Mouse (Mus musculus): ENCODE results near the gene Arhgdia. TPM values are rescaled to one million over a fixed set of nuclear protein-coding genes. Genes with fewer than 3 reads are reported as not detected.
"Not testable (repeated sequence)": the region's sequence is repeated elsewhere in the genome, so short reads cannot be mapped to it uniquely, and the experiment has no call there.

Arhgdia gene
- polyA plus RNA-seq, 1 experiment from 2014 or later, result 699 TPM

DNA sequence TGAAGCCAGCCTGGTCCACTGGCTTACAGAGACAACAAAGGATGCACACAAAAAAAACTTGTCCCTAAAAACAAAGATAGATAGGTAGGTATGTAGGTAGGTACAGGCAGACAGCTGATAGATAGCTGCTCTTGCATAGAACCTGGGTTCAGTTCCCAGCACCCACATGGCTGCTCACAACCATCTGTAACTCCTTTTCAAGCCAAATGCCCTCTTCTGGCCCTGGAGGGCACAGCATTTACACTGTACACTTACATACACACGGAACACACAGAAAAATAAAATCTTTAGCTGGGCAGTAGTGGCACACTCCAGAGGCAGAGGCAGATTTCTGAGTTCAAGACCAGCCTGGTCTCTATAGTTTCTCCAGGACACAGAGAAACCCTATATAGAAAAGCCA lies 2.5 kb upstream of the Arhgdia start:
- H3K9ac ChIP-seq, result no peak overlapping the region
- no peak overlapping the region for H3K4me3 ChIP-seq
- ATAC-seq (ENCODE audit: borderline replicate concordance, extremely low read depth, low FRiP score, low TSS enrichment), result no peak
- peaks cover 26% of the 10 kb centered on the region for H3K4me1 ChIP-seq
- peaks cover 60% of the 10 kb centered on the region for H3K36me3 ChIP-seq
- H3K9me3 ChIP-seq, result no peaks in the 10 kb centered on the region
- H3K27me3 ChIP-seq, result no peaks in the 10 kb centered on the region
- 87% methylated on average over 1 of the region's 1 CpGs for WGBS
- H3K4me2 ChIP-seq, result no peak overlapping the region
- H3K27ac ChIP-seq, result no peak overlapping the region

DNA sequence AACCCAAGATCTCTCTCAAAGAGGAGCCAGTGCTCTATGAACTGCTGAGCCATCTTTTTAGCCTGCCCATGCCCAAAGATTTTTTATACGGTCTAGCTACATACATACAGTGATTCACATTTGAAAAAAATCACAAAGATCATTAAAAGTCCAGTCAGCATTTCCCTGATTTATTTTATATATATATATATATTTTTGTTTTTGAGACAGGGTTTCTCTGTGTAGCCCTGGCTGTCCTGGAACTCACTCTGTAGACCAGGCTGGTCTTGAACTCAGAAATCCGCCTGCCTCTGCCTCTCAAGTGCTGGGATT lies 1.5 kb upstream of the Arhgdia start:
- ATAC-seq (ENCODE audit: borderline replicate concordance, extremely low read depth, low FRiP score, low TSS enrichment); H3K27ac ChIP-seq; H3K9ac ChIP-seq; H3K4me2 ChIP-seq; H3K9me3 ChIP-seq; H3K4me3 ChIP-seq; H3K27me3 ChIP-seq: not testable (repeated sequence)
- 94% methylated on average over 2 of the region's 2 CpGs for WGBS
- peaks cover 30% of the 10 kb centered on the region for H3K4me1 ChIP-seq
- H3K36me3 ChIP-seq, result peaks cover 60% of the 10 kb centered on the region

DNA sequence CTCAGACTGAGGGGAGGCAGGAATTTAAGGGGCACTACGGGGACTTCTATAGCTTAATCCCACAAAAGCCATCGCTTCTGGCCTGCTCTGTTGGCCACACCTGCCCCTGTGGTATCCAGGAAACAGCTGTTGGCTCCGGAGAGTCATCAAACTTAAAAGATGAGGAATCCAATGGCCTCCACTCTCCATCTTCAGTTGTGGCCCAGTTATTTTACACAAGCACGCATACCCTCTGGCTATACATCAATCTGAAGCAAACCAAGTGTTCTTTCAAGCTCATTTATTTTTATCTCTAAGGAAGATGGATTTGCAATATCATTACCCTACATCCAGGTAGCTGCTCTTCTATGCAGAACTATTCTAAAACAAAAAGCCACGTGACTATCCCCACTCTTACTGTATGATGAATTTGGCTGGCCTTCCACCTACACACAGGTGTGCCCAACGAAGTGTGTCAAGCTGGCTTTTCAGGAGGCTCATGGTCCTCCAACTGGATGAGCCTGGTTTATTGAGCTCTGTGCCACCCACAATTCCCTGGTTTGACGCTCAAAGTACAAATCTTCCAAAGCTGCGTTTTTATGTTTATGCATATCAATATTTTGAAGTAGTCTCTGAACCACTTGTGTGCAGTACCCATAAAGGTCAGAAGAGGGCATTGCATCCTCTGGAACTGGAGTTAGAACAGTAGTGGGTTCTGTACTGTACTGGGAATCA lies 1.0 kb upstream of the Arhgdia start:
- no peaks in the 10 kb centered on the region for H3K27me3 ChIP-seq
- WGBS, result 63% methylated on average over 8 of the region's 8 CpGs
- H3K4me1 ChIP-seq, result peaks cover 30% of the 10 kb centered on the region
- H3K9ac ChIP-seq, result peak overlapping the region; percentile 86
- no peaks in the 10 kb centered on the region for H3K9me3 ChIP-seq
- H3K4me2 ChIP-seq, result peak overlapping the region; percentile 89
- H3K4me3 ChIP-seq, result peak overlapping the region; percentile 83
- no peak for ATAC-seq (ENCODE audit: borderline replicate concordance, extremely low read depth, low FRiP score, low TSS enrichment)
- peaks cover 60% of the 10 kb centered on the region for H3K36me3 ChIP-seq
- H3K27ac ChIP-seq, result peak overlapping the region; percentile 94

DNA sequence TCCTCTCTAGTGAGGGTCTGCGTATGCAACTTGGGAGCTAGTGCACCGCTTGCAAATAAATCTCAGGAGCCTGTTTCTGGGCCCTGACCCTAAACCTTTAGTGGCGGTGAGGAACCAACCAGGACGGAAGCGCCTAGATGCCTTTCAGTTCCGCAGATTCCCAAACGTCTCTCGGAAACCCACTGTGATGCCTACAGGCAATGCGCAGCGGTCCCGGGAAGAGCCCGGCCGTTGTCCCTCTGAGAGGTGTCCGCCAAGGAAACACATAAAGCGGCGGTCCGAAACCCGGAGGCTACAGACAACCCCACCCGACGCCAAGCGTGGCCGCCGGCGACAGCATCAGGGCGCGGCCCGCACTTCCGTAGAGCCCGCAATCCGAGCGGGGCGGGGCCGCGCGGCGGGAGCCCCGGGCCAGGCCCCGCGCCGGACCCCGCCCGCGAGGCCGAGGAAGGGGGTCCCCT lies 523 bp downstream of the Arhgdia start:
- Histone ChIP-seq H3K27ac (peak overlapping the region; percentile 94), H3K4me1 (peaks cover 30% of the 10 kb centered on the region), H3K27me3 (no peaks in the 10 kb centered on the region), H3K9ac (peak overlapping the region; percentile 86), H3K36me3 (peaks cover 49% of the 10 kb centered on the region), H3K9me3 (no peaks in the 10 kb centered on the region), H3K4me2 (peak overlapping the region; percentile 89), H3K4me3 (peak overlapping the region; percentile 83)
- ATAC-seq (ENCODE audit: borderline replicate concordance, extremely low read depth, low FRiP score, low TSS enrichment), result peak; percentile 24
- WGBS, result under 1% methylated on average over 36 of the region's 44 CpGs

DNA sequence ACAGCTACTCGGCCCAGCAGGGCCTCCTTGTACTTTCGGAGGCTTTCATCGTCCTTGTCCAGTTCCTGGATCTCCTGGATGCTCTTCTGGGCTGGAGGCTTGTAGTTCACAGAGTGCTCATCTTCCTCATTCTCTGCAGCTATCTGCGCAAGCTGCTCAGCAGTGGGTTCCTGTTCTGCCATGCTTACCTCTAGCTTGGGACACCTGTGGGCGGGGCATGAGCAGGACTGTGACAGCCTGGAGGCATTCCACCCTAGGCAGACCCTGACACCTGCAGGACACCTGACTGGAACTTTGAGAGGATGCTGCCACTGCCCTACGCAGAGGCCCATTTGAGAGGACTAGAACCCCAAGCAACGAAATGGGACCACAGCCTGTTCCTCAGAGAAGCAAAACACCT lies 1.2 kb downstream of the Arhgdia start:
- Histone ChIP-seq H3K9ac (peak overlapping the region; percentile 86), H3K27me3 (no peaks in the 10 kb centered on the region), H3K4me2 (peak overlapping the region; percentile 89), H3K27ac (peak overlapping the region; percentile 94), H3K4me3 (peak overlapping the region; percentile 83), H3K36me3 (peaks cover 42% of the 10 kb centered on the region), H3K4me1 (peaks cover 30% of the 10 kb centered on the region), H3K9me3 (no peaks in the 10 kb centered on the region)
- WGBS, result 49% methylated on average over 7 of the region's 7 CpGs
- no peak for ATAC-seq (ENCODE audit: borderline replicate concordance, extremely low read depth, low FRiP score, low TSS enrichment)

DNA sequence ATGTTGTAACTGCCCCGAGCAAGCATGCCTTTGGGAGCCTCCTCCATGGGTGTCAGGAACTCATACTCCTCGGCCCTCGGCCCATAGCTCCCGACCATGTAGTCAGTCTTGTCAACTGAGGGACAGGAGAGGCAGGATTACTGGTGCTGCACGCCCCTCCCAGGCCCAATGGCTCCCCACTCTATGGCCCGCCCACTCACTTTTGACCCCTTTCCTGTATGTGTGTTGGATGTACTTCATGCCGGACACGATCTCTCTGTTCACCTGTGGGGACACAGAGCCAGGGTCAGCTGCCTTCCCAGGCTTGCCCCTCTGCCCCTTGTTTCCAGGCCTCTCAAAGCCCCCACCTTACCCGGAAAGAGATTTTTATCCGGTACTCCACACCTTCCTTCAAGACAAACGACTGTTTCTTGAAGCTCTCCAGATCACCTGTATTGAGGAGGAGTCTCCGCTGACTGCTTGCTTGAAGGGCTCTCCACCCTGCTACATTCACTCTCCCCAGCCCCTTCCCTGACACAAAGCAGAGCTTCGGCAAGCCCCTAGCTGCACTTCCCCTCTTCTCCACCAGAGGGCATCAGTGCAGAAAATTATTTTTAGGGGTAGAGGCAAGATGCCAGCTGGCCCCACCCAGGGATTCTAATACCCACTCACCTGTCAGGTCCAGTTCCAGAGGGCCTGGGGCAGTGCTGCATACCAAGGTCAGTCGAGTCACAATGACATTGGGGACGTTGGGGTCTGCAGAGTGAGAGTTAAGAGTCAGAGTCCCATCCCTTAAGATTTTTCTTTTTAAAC lies 1.9 kb downstream of the Arhgdia start:
- H3K27ac ChIP-seq, result peak overlapping the region; percentile 94
- peak overlapping the region; percentile 83 for H3K4me3 ChIP-seq
- H3K9ac ChIP-seq, result peak overlapping the region; percentile 86
- peak overlapping the region; percentile 89 for H3K4me2 ChIP-seq
- no peaks in the 10 kb centered on the region for H3K9me3 ChIP-seq
- H3K4me1 ChIP-seq, result peaks cover 33% of the 10 kb centered on the region
- H3K27me3 ChIP-seq, result no peaks in the 10 kb centered on the region
- 52% methylated on average over 15 of the region's 15 CpGs for WGBS
- H3K36me3 ChIP-seq, result peaks cover 37% of the 10 kb centered on the region
- no peak for ATAC-seq (ENCODE audit: borderline replicate concordance, extremely low read depth, low FRiP score, low TSS enrichment)

DNA sequence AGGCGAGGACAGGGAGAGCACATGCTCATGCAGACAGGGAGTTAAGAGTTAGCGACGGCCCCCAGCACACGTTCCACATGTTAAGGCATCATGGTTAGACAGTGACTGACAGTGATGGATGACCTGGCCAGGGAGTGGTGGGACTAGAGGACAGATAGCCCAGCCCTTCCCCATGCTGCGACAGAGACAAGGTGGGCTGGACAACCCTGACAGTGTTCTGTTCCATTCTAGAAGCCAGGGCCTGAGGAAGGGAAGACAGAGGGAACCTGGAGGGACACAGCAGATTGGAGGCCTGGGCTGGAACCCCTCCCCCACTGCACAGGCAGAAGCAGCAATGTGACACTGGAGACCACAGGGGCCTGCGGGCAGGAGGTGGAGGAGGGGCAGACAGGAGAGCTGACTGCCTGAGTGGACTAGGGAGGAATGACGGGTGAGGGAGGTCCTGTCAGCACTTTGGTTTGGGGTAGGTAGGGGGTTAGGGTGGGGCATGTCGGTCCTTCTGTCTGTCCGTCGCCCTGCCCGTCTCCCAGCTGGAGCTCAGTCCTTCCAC lies 2.7 kb downstream of the Arhgdia start:
- no peak overlapping the region for H3K4me3 ChIP-seq
- H3K27ac ChIP-seq, result no peak overlapping the region
- WGBS, result 75% methylated on average over 11 of the region's 11 CpGs
- no peak overlapping the region for H3K9ac ChIP-seq
- no peak for ATAC-seq (ENCODE audit: borderline replicate concordance, extremely low read depth, low FRiP score, low TSS enrichment)
- no peaks in the 10 kb centered on the region for H3K9me3 ChIP-seq
- no peak overlapping the region for H3K4me2 ChIP-seq
- H3K4me1 ChIP-seq, result peaks cover 38% of the 10 kb centered on the region
- peaks cover 30% of the 10 kb centered on the region for H3K36me3 ChIP-seq
- H3K27me3 ChIP-seq, result no peaks in the 10 kb centered on the region

DNA sequence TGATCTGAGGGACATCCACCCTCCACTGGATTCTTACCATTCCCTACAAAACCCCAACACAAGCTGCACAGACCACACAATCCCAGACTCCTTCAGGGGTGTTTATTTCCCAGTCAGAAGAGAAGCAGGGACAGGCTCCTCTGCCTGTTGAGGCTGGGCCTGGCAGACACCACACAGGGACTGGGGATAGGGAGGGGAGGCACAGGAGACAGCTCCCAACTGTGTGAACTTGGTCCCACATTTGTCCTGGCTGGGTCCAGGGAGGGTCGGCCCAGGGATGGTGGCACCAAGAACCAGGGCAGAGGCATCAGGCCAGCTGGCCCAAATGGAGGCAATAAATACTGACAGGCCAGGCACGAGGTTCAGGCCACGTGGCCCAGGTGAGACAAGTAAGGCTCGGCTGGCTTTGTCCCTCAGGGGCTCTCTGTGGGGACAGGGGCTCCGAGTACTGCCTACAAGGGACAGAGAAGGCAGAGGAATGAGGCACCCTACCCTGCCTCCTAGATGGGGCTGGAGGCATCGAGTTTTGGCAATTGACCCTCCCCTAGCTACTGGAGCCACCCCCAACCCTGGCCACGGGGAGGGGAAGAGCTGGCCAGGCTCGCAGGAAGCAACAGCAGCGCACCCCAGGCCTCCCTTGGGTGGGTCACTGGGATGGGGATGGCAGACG lies 3.3 kb downstream of the Arhgdia start:
- Histone ChIP-seq H3K4me2 (no peak overlapping the region), H3K9ac (no peak overlapping the region), H3K4me3 (no peak overlapping the region), H3K36me3 (peaks cover 29% of the 10 kb centered on the region), H3K27ac (no peak overlapping the region), H3K27me3 (no peaks in the 10 kb centered on the region), H3K9me3 (no peaks in the 10 kb centered on the region), H3K4me1 (peaks cover 38% of the 10 kb centered on the region)
- no peak for ATAC-seq (ENCODE audit: borderline replicate concordance, extremely low read depth, low FRiP score, low TSS enrichment)
- 79% methylated on average over 10 of the region's 10 CpGs for WGBS

DNA sequence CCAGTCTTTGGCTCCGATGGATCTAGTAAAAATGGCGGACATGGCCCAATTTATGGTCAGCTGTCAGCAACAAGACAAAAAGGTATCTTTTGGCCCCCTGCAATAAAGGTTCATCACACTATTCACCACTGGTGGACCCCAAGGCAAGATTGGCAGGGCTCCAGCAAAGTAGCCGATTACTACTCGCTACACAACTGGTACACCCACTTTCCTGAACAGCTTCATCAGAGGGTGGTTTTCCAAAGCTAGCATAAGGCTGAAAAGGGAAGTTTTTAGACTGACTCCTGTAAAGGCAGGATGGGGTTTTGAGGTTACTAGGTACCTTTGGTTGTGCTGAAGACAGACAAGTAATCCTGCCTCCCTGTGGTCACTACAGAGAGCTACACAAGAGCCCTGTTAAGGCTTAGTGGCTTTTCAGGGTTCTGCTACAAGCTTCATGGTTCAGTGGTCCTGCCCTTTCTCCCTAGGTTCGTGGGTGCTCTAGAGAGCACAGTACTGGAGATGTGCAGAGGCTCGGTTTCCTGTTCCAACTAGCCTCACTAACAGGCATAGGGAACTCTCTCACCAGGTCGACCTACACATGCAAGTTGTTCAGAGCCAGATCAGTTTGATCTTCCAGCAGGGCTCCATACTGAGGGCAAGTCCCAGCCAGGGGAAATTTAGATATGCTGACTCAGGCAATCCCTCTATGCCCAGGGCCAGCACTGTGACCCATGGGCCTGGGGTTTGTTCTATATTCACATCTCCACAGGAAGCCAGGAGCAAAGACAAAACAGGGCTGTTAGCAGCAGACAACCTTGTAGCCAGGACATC lies 4.0 kb downstream of the Arhgdia start:
- no peaks in the 10 kb centered on the region for H3K9me3 ChIP-seq

DNA sequence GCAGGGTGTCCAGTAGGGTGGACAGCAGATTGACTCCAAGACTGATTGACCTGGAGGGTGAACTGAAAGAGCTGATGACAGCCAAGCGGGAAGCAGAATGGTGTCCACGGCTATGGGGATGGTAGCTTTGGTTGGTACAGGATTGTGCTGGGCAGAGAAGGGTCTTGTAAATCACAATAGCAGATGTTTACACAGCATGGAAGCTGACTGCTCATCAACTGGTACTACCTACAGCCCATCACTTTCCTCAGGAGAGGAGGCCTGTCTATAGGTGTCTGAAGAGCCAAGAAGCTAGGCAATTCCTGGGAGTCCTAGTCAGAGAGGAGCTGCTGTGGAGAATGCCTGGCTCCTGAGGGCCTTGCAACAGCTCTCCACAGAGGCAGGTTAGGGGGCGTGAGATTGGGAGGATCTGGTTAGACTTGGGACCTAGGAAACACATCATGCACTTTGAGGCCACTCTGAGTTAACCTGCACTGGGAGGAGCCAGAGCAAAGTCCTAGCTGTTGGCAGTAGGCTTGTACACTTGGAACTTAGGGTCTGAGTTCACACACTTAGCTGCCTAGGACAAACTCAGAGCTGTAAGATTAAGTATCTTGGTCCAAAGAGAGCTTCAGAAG lies 5.0 kb downstream of the Arhgdia start:
- Histone ChIP-seq H3K27me3 (no peaks in the 10 kb centered on the region), H3K4me2 (no peak overlapping the region), H3K4me3 (no peak overlapping the region), H3K36me3 (peaks cover 29% of the 10 kb centered on the region), H3K9me3 (no peaks in the 10 kb centered on the region), H3K9ac (no peak overlapping the region), H3K27ac (no peak overlapping the region), H3K4me1 (peaks cover 32% of the 10 kb centered on the region)
- WGBS, result 88% methylated on average over 3 of the region's 3 CpGs
- no peak for ATAC-seq (ENCODE audit: borderline replicate concordance, extremely low read depth, low FRiP score, low TSS enrichment)

More for the DNA sequence above, 4.0 kb downstream of the Arhgdia start:
- Histone ChIP-seq H3K4me2 (no peak overlapping the region), H3K4me3 (no peak overlapping the region), H3K36me3 (peaks cover 29% of the 10 kb centered on the region), H3K4me1 (peaks cover 35% of the 10 kb centered on the region), H3K27ac (no peak overlapping the region), H3K27me3 (no peaks in the 10 kb centered on the region), H3K9ac (no peak overlapping the region)
- 85% methylated on average over 7 of the region's 7 CpGs for WGBS
- no peak for ATAC-seq (ENCODE audit: borderline replicate concordance, extremely low read depth, low FRiP score, low TSS enrichment)

DNA sequence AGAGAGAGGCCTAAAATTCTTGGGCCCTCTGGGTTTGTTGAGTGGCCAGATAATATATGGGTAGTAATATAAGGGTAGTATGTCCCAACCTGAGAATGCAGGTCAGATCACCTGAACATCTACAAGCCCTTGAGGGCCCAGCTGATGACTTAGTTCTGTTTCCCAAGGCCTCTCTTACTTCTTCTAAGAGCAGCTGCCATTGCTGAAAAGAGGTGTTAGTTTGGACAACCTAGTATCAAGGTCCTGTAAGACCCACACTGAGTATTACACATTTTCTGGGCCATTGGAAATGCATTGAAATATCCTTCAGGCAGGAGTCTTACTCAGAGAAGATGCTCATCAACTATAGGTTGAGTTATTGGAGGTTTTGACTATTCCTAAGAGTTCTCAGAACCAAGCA lies 5.5 kb downstream of the Arhgdia start:
- Histone ChIP-seq H3K4me2 (no peak overlapping the region), H3K27ac (no peak overlapping the region), H3K9ac (no peak overlapping the region), H3K9me3 (no peaks in the 10 kb centered on the region), H3K36me3 (peaks cover 35% of the 10 kb centered on the region), H3K4me3 (no peak overlapping the region), H3K4me1 (peaks cover 37% of the 10 kb centered on the region), H3K27me3 (no peaks in the 10 kb centered on the region)
- no peak for ATAC-seq (ENCODE audit: borderline replicate concordance, extremely low read depth, low FRiP score, low TSS enrichment)

All from lung, embryonic 15.5 days (tissue).